Mouse (Mus musculus): ENCODE results near the gene Wdr62.
A peak's percentile ranks its signal among the peaks of the same experiment; 100 is the strongest.
"Not testable (repeated sequence)": the region's sequence is repeated elsewhere in the genome, so short reads cannot be mapped to it uniquely, and the experiment has no call there.

Gene Wdr62

GRCm38 (mm10) chr7:30265531-30265930 is 14.7 kb downstream of the Wdr62 start:
- no peak for DNase-seq (ENCODE audit: low read depth)

GRCm38 (mm10) chr7:30265041-30265440 is 15.2 kb downstream of the Wdr62 start:
- no peak for DNase-seq (ENCODE audit: low read depth)

GRCm38 (mm10) chr7:30251956-30252954 is 28.0 kb downstream of the Wdr62 start:
- DNase-seq (ENCODE audit: low read depth), result no peak

GRCm38 (mm10) chr7:30237374-30237773 is 42.8 kb downstream of the Wdr62 start:
- not testable (repeated sequence) for DNase-seq (ENCODE audit: low read depth)

GRCm38 (mm10) chr7:30235625-30236024 is 44.6 kb downstream of the Wdr62 start, which contains the start of gene Ovol3:
Ovol3 (minus strand) TSS chr7:30235725.
- DNase-seq (ENCODE audit: low read depth), result no peak

- no peak for DNase-seq (ENCODE audit: low read depth)
Measured at GRCm38 (mm10) chr7:30235091-30235490, 45.1 kb downstream of the Wdr62 start.

- DNase-seq (ENCODE audit: low read depth), result no peak
Measured at GRCm38 (mm10) chr7:30234276-30234858, 45.9 kb downstream of the Wdr62 start.

GRCm38 (mm10) chr7:30233387-30233786 is 46.8 kb downstream of the Wdr62 start:
- DNase-seq (ENCODE audit: low read depth), result no peak

GRCm38 (mm10) chr7:30232631-30233148 is 47.5 kb downstream of the Wdr62 start:
- peak; percentile 72 for DNase-seq (ENCODE audit: low read depth)

GRCm38 (mm10) chr7:30231669-30232454 is 48.4 kb downstream of the Wdr62 start, which contains the start of the genes Polr2i and Tbcb:
Polr2i (plus strand) TSS chr7:30231948.
Tbcb (minus strand) TSS chr7:30232272.
- peak; percentile 97 for DNase-seq (ENCODE audit: low read depth)

- no peak for DNase-seq (ENCODE audit: low read depth)
Measured at GRCm38 (mm10) chr7:30231328-30231668, 48.9 kb downstream of the Wdr62 start.

- no peak for DNase-seq (ENCODE audit: low read depth)
Measured at GRCm38 (mm10) chr7:30224206-30224605, 56.0 kb downstream of the Wdr62 start.

- DNase-seq (ENCODE audit: low read depth), result no peak
Measured at GRCm38 (mm10) chr7:30222205-30222604, 58.0 kb downstream of the Wdr62 start.

GRCm38 (mm10) chr7:30221433-30221832 is 58.8 kb downstream of the Wdr62 start:
- DNase-seq (ENCODE audit: low read depth), result no peak

- no peak for DNase-seq (ENCODE audit: low read depth)
Measured at GRCm38 (mm10) chr7:30220008-30220356, 60.2 kb downstream of the Wdr62 start.

GRCm38 (mm10) chr7:30219293-30220007 is 60.8 kb downstream of the Wdr62 start:
- DNase-seq (ENCODE audit: low read depth), result peak; percentile 69

- no peak for DNase-seq (ENCODE audit: low read depth)
Measured at GRCm38 (mm10) chr7:30217277-30217676, 62.9 kb downstream of the Wdr62 start.

GRCm38 (mm10) chr7:30216723-30217151 is 63.5 kb downstream of the Wdr62 start:
- DNase-seq (ENCODE audit: low read depth), result peak; percentile 90

- no peak for DNase-seq (ENCODE audit: low read depth)
Measured at GRCm38 (mm10) chr7:30215875-30216274, 64.3 kb downstream of the Wdr62 start.

- no peak for DNase-seq (ENCODE audit: low read depth)
Measured at GRCm38 (mm10) chr7:30213881-30214280, 66.3 kb downstream of the Wdr62 start.

GRCm38 (mm10) chr7:30211025-30211424 is 69.2 kb downstream of the Wdr62 start:
- DNase-seq (ENCODE audit: low read depth), result no peak

All from naive thymus-derived CD4-positive, alpha-beta T cell, adult 2 months (primary cell).